Mouse (Mus musculus): ENCODE measurements around the gene Dad1.

GRCm38 (mm10) chr14:54263099-54263498 lies 9.2 kb upstream of the Dad1 start:
- TF ChIP-seq CTCF (IDR thresholded peaks at IDR 0.05; ENCODE audit: control insufficient read depth, insufficient read depth, low read length) (no peak), POLR2A (IDR thresholded peaks at IDR 0.05; ENCODE audit: borderline replicate concordance, control insufficient read depth, low read depth, low read length) (no peak)

All from bone marrow, adult 2 months (tissue).